Mouse (Mus musculus): ENCODE data around the gene Cep162.

- TF ChIP-seq EP300 (IDR thresholded peaks at IDR 0.05; ENCODE audit: low read depth) (no peak), CTCF (IDR thresholded peaks at IDR 0.05; ENCODE audit: low read depth) (no peak)
These were observed 73.1 kb downstream of the Cep162 start for GRCm38 (mm10) chr9:87182231-87182630.

Data from heart, postnatal 0 days (tissue).